Mouse (Mus musculus): ENCODE results near the gene Stk33.
A peak's percentile ranks its signal among the peaks of the same experiment; 100 is the strongest.

The Stk33 gene

GRCm38 (mm10) chr7:109241313-109241712, 197.6 kb downstream of the Stk33 start:
- peak in 1 of 2 experiments; percentile 6 for DNase-seq (ENCODE audit: low spot score in 2 of 2)

- no peak for DNase-seq (ENCODE audit: low spot score in 2 of 2)
These were observed 199.5 kb downstream of the Stk33 start for GRCm38 (mm10) chr7:109239346-109239745.

GRCm38 (mm10) chr7:109238724-109239123, 200.2 kb downstream of the Stk33 start:
- no peak for DNase-seq (ENCODE audit: low spot score in 2 of 2)

- DNase-seq (ENCODE audit: low spot score in 2 of 2): no peak
These were observed 203.8 kb downstream of the Stk33 start for GRCm38 (mm10) chr7:109234882-109235640.

- no peak for DNase-seq (ENCODE audit: low spot score in 2 of 2)
These were observed 204.4 kb downstream of the Stk33 start for GRCm38 (mm10) chr7:109234476-109234875.

GRCm38 (mm10) chr7:109231881-109232321, 207.0 kb downstream of the Stk33 start:
- no peak for DNase-seq (ENCODE audit: low spot score in 2 of 2)

GRCm38 (mm10) chr7:109231307-109231706, 207.6 kb downstream of the Stk33 start:
- no peak for DNase-seq (ENCODE audit: low spot score in 2 of 2)

GRCm38 (mm10) chr7:109230806-109231205, 208.1 kb downstream of the Stk33 start:
- DNase-seq (ENCODE audit: low spot score in 2 of 2): peak; percentile 30 to 56

Data from urinary bladder, postnatal 36 days (tissue).